Mouse (Mus musculus) liver, embryonic 11.5 days (tissue): ENCODE measurements around the gene Hrc. TPM values are rescaled to one million over a fixed set of nuclear protein-coding genes. Genes with fewer than 3 reads are reported as not detected.

Experiments used
- ATAC-seq: fragments of 200-750 bp; cut with Nextera tagmentation; replicated peaks from 2 replicates; pipeline ENCODE4 v1.8.0; 2017; ENCODE audit warnings: moderate number of reproducible peaks, mild to moderate bottlenecking, moderate TSS enrichment, moderate library complexity; ENCODE audit not compliant: low FRiP score
- DNase-seq: peaks from one replicate; pipeline ENCODE4 v3.0.0-alpha.2; 2017; ENCODE audit warnings: low spot score
- H3K27ac ChIP-seq: fragments of 300-500 bp; sonication (generic); 2 replicates; pipeline ENCODE4 v1.5.1; 2014; ENCODE audit warnings: mild to moderate bottlenecking, low read depth, low read length, control low read depth
- H3K27me3 ChIP-seq: fragments of 300-500 bp; sonication (generic); replicated peaks from 2 replicates; pipeline ENCODE4 v1.6.1; 2014; ENCODE audit warnings: low read length, mixed read lengths; ENCODE audit not compliant: control insufficient read depth, insufficient read depth
- H3K36me3 ChIP-seq: fragments of 300-500 bp; sonication (generic); 2 replicates; pipeline ENCODE4 v1.6.1; 2014; ENCODE audit warnings: mild to moderate bottlenecking, low read length, moderate library complexity, mixed read lengths; ENCODE audit not compliant: control insufficient read depth, insufficient read depth
- H3K4me1 ChIP-seq: fragments of 300-500 bp; sonication (generic); replicated peaks from 2 replicates; pipeline ENCODE4 v1.6.1; 2014; ENCODE audit warnings: low read length, mixed read lengths; ENCODE audit not compliant: control insufficient read depth, insufficient read depth
- H3K4me2 ChIP-seq: fragments of 300-500 bp; sonication (generic); 2 replicates; pipeline ENCODE4 v1.6.1; 2014; ENCODE audit warnings: mild to moderate bottlenecking, control low read depth, moderate library complexity
- H3K4me3 ChIP-seq: fragments of 300-500 bp; sonication (generic); 2 replicates; pipeline ENCODE4 v1.5.1; 2014; ENCODE audit warnings: low read depth, low read length, control low read depth
- H3K9ac ChIP-seq: fragments of 300-500 bp; sonication (generic); 2 replicates; pipeline ENCODE4 v1.6.1; 2014; ENCODE audit warnings: low read depth, low read length, control low read depth
- H3K9me3 ChIP-seq: fragments of 300-500 bp; sonication (generic); 2 replicates; pipeline ENCODE4 v1.6.1; 2016; ENCODE audit warnings: low read length, inconsistent platforms, mixed read lengths; ENCODE audit not compliant: control insufficient read depth
- WGBS: fragments of 180-500 bp; shearing (Covaris S2); extraction: QIAGEN DNeasy Blood & Tissue Kit; methylation state at CpG from one replicate; pipeline ENCODE4 v1.1.7; 2014; 5-methylcytosine and 5-hydroxymethylcytosine counted together
- polyA plus RNA-seq: library from polyadenylated mRNA; unstranded; fragments of >200 nt; fragmentation: Nextera tagmentation; extraction: Ambion mirVana; gene quantifications from 2 replicates; pipeline ENCODE4 v1.2.1, GENCODE M21; 2014

Gene Hrc
- polyA plus RNA-seq, 1 experiment from 2014 or later = 0.30 TPM

- Histone ChIP-seq H3K27me3 (peaks cover 84% of the 10 kb centered on the region), H3K9me3 (no peaks in the 10 kb centered on the region), H3K4me3 (no peak overlapping the region), H3K36me3 (no peaks in the 10 kb centered on the region), H3K4me1 (peaks cover 22% of the 10 kb centered on the region), H3K27ac (no peak overlapping the region), H3K4me2 (no peak overlapping the region), H3K9ac (no peak overlapping the region)
- DNase-seq = no peak
- no peak for ATAC-seq
- WGBS = 41% methylated on average over 2 of the region's 2 CpGs
Observed at GRCm38 (mm10) chr7:45363983-45364382, 28.9 kb downstream of the Hrc start.

GRCm38 (mm10) chr7:45365742-45366651 is 30.9 kb downstream of the Hrc start:
- WGBS = 5% methylated on average over 35 of the region's 35 CpGs
- peaks cover 27% of the 10 kb centered on the region for H3K4me1 ChIP-seq
- peak overlapping the region; percentile 52 for H3K9ac ChIP-seq
- peaks cover 81% of the 10 kb centered on the region for H3K27me3 ChIP-seq
- H3K4me2 ChIP-seq = peak overlapping the region; percentile 94
- no peaks in the 10 kb centered on the region for H3K9me3 ChIP-seq
- H3K27ac ChIP-seq = no peak overlapping the region
- no peaks in the 10 kb centered on the region for H3K36me3 ChIP-seq
- ATAC-seq (no peak), DNase-seq (peak; percentile 64)
- peak overlapping the region; percentile 58 for H3K4me3 ChIP-seq

DNA sequence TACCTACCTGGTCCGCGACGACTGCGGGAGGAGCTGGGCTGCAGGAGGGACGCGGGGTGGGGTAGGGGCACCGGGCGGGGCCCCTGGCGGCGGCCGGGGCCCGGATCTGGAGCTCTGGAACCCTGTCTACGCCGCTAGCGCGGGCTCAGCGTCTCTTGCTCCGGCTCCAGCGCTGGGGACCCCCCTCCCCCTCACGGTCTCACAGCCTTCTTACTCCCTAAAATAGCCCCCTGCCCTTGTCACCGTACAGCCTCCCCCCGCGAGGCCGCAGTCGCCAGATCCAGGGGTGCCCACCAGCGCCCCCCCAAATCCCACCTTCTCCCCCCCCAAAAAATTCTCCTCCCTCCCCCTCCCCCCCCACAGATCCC is 31.5 kb downstream of the Hrc start, which contains the start of gene Ppfia3:
Gene Ppfia3, minus strand, starts transcription at position 368 of the 368 bp plus-strand sequence.
- peaks cover 75% of the 10 kb centered on the region for H3K27me3 ChIP-seq
- peak within 1 kb of the TSS; percentile 70 for H3K9ac ChIP-seq
- peaks cover 22% of the 10 kb centered on the region for H3K4me1 ChIP-seq
- H3K27ac ChIP-seq = no peak within 1 kb of the TSS
- peak within 1 kb of the TSS; percentile 94 for H3K4me2 ChIP-seq
- WGBS = 0% methylated on average over 16 of the region's 26 CpGs
- no peak for ATAC-seq
- no peaks in the 10 kb centered on the region for H3K9me3 ChIP-seq
- DNase-seq = no peak
- H3K36me3 ChIP-seq = no peaks in the 10 kb centered on the region
- peak within 1 kb of the TSS; percentile 58 for H3K4me3 ChIP-seq

DNA sequence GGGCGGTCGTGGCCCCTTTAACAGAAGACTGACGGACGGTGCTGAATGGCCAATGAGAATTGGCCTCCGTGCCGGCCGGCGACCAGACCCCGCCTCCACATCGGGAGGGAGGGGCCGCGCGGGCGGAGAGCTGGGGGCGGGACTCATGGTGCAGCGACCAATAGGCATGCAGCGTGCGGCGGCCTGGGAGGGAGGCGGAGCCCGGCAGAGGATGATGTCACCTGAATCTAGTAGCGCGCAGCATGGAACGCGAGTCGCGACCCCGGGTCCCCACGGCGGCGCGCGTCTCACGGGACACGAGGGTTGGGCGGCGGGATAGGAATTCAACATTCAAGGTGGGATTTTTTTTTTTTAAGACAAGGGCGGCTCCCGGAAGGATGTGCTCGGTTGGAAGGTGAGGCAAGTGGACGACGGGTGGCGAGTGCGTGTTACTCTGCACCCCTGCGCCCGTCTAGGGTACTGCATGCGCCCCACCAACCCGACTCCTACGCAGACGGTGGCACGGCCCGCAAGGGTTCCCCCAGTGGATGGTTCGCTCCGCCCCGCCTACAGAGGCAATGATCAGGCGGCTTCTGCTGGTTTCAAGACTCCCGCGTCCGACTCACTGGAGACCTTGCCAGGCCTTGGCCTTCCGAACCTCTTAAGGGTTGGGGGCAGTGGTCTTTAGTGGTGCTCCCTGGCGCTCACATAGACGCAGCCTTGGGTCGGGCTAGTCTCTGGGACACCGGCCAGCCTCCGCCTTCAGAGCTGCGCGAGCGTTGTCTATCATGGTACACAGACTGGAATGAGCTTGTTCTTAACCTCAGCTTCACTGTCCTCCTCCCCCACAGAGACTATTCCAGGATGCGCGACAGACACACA is 32.2 kb downstream of the Hrc start:
- WGBS = 1% methylated on average over 70 of the region's 70 CpGs
- H3K9me3 ChIP-seq = no peaks in the 10 kb centered on the region
- ATAC-seq = peak; percentile 81
- no peak overlapping the region for H3K27ac ChIP-seq
- peaks cover 69% of the 10 kb centered on the region for H3K27me3 ChIP-seq
- peak overlapping the region; percentile 94 for H3K4me2 ChIP-seq
- DNase-seq = peak; percentile 99
- H3K4me3 ChIP-seq = peak overlapping the region; percentile 58
- peak overlapping the region; percentile 70 for H3K9ac ChIP-seq
- peaks cover 21% of the 10 kb centered on the region for H3K4me1 ChIP-seq
- H3K36me3 ChIP-seq = no peaks in the 10 kb centered on the region

DNA sequence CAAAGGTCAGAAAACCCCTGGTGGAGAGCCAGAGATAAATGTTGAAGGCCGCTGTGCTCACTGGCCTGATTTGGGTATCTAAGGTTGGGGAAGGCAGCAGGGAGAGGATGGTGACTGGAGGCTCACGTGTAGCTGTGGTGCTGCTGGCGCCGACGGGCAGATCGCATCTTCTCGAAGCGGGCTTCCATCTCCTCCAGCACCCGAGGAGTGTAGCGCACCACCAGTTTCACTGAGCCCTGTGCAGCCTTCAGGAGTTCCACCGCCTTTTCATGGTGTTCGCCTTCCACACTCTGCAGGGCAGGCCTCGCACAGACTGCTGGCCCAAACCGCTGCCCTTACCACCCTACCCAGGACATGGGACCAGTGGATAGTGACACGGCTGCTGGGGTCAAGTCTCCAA is 33.1 kb downstream of the Hrc start:
- no peak for DNase-seq
- 77% methylated on average over 15 of the region's 15 CpGs for WGBS
- H3K4me2 ChIP-seq = peak overlapping the region; percentile 94

GRCm38 (mm10) chr7:45369022-45369745 is 34.1 kb downstream of the Hrc start:
- peaks cover 12% of the 10 kb centered on the region; the same call in 1 of the 2 replicates for H3K36me3 ChIP-seq
- peaks cover 22% of the 10 kb centered on the region for H3K4me1 ChIP-seq
- ATAC-seq (no peak), DNase-seq (no peak)
- no peak overlapping the region for H3K4me3 ChIP-seq
- WGBS = 66% methylated on average over 16 of the region's 16 CpGs
- no peaks in the 10 kb centered on the region for H3K9me3 ChIP-seq
- no peak overlapping the region for H3K9ac ChIP-seq
- peaks cover 50% of the 10 kb centered on the region for H3K27me3 ChIP-seq
- H3K4me2 ChIP-seq = no peak overlapping the region
- no peak overlapping the region for H3K27ac ChIP-seq

More for the DNA sequence above, 33.1 kb downstream of the Hrc start:
- Histone ChIP-seq H3K9me3 (no peaks in the 10 kb centered on the region), H3K4me3 (peak overlapping the region; percentile 58; the same call in 1 of the 2 replicates), H3K36me3 (peaks cover 8% of the 10 kb centered on the region; the same call in 1 of the 2 replicates), H3K4me1 (peaks cover 22% of the 10 kb centered on the region), H3K27ac (no peak overlapping the region), H3K27me3 (peaks cover 60% of the 10 kb centered on the region), H3K9ac (no peak overlapping the region)
- ATAC-seq = no peak

GRCm38 (mm10) chr7:45369836-45370474 is 34.9 kb downstream of the Hrc start:
- whole genome bisulfite sequencing = 10% methylated on average over 46 of the region's 52 CpGs
- H3K27me3 ChIP-seq = peaks cover 44% of the 10 kb centered on the region
- ATAC-seq = no peak

More at GRCm38 (mm10) chr7:45369836-45370474, 34.9 kb downstream of the Hrc start:
- no peak overlapping the region for H3K27ac ChIP-seq
- H3K9ac ChIP-seq = peak overlapping the region; percentile 53
- H3K9me3 ChIP-seq = no peaks in the 10 kb centered on the region
- no peak for DNase-seq
- H3K4me1 ChIP-seq = peaks cover 22% of the 10 kb centered on the region
- peak overlapping the region; percentile 64 for H3K4me3 ChIP-seq
- H3K36me3 ChIP-seq = peaks cover 12% of the 10 kb centered on the region; the same call in 1 of the 2 replicates
- peak overlapping the region; percentile 98 for H3K4me2 ChIP-seq
